ENCODE assay signal across 8 mouse cellular contexts in genomic region chr11:97629576-97629975, GRCm38 (mm10). TPM values are rescaled to one million over a fixed set of nuclear protein-coding genes. Genes with fewer than 3 reads are reported as not detected.
DNase-seq lines count a peak whose midpoint lies in the region; ATAC-seq and TF ChIP-seq lines count a peak whose summit lies in the region.

Epop (minus strand) TSS chr11:97629702.

- peak within 1 kb of the TSS; percentile 70 for H3K4me3 ChIP-seq in hindbrain, embryonic 15.5 days
- H3K4me3 ChIP-seq in left cerebral cortex, adult 2 months: peak within 1 kb of the TSS; percentile 77

- 0 out of 2 replicates have a peak within 1 kb of the TSS, but pooled peaks have one; percentile 36 for H3K27ac ChIP-seq in hindbrain, embryonic 15.5 days (replicated peaks)
- H3K27ac ChIP-seq in left cerebral cortex, adult 2 months: peak within 1 kb of the TSS; percentile 86

- H3K9me3 ChIP-seq in hindbrain, embryonic 15.5 days: no peaks in the 10 kb centered on the region

- H3K4me1 ChIP-seq in hindbrain, embryonic 15.5 days (replicated peaks): peaks cover 32% of the 10 kb centered on the region

- peak within 1 kb of the TSS; percentile 91 for H3K4me2 ChIP-seq in hindbrain, embryonic 15.5 days

- WGBS in hindbrain, embryonic 15.5 days: under 1% methylated on average over 41 of the region's 47 CpGs

- ATAC-seq in hindbrain, embryonic 15.5 days (ENCODE audit: low FRiP score, low read depth): peak; percentile 94

- peaks cover 70% of the 10 kb centered on the region for H3K27me3 ChIP-seq in hindbrain, embryonic 15.5 days

- no peaks in the 10 kb centered on the region for H3K36me3 ChIP-seq in hindbrain, embryonic 15.5 days

- H3K9ac ChIP-seq in hindbrain, embryonic 15.5 days: peak within 1 kb of the TSS; percentile 63

- intact Hi-C loops in left cerebral cortex, adult 2 months (cut with DNase I): loop anchor here (10.0 kb wide), 1 partner anchor 265 kb away; the partner anchor contains the start of gene Socs7

- peak; percentile 93 for DNase-seq in R1 (ENCODE audit: low read depth, low spot score)
- peak; percentile 87 to 91 for DNase-seq in cerebellum, postnatal 25 days
- peak; percentile 85 for DNase-seq in gastrocnemius, adult 18-20 months (ENCODE audit: low spot score)
- DNase-seq in left cerebral cortex, adult 2 months (ENCODE audit: extremely low spot score in 1 of 2, low spot score in 2 of 2): peak; percentile 92 to 94
- DNase-seq in lung, postnatal 4 days: peak; percentile 91 to 93
- peak; percentile 71 for DNase-seq in retina, postnatal 7 days (ENCODE audit: low read depth, low spot score)
- peak; percentile 89 for DNase-seq in thymus, postnatal 4 days

- TF ChIP-seq CTCF in left cerebral cortex, adult 2 months (IDR thresholded peaks at IDR 0.05): no peak

RNA-seq across cellular contexts. Expression of gene Epop, which starts in this region (rescaled TPM):
- total RNA-seq in gastrocnemius, adult 18-20 months (2021): under 1 TPM; 0.75 to 1.00 TPM
- 2.6 and 3.0 TPM in 2 replicates for polyA plus RNA-seq in hindbrain, embryonic 15.5 days (2015; fragmentation: Nextera tagmentation; extraction: Ambion mirVana)
- 100 to 1,000 TPM in 1 of 2 experiments, 10 to 100 TPM in 1; 99.9 to 107 TPM for total RNA-seq in left cerebral cortex, adult 2 months (2021)

Comparison
In these comparisons a context has a peak if more than half of its experiments do, and no peak if none do; other contexts are left out.
1. Peak in every context shown above with its lines: DNase-seq, ATAC-seq, H3K4me3 ChIP-seq and H3K27ac ChIP-seq.
2. RNA of gene Epop (total RNA-seq): 99.9 to 107 TPM in left cerebral cortex, adult 2 months; 0.75 to 1.00 TPM in gastrocnemius, adult 18-20 months; every median in the first group is over 10 times any median in the second.
3. Peak in DNase-seq in gastrocnemius, adult 18-20 months; RNA of the gene not detected or under 1 TPM.